Mouse (Mus musculus) CH12.LX (cell line): ENCODE data around the gene Arg2. TPM values are rescaled to one million over a fixed set of nuclear protein-coding genes. Genes with fewer than 3 reads are reported as not detected.
A peak's percentile ranks its signal among the peaks of the same experiment; 100 is the strongest.

ENCODE experiments used
- DNase-seq: peaks from one replicate; pipeline ENCODE4 v3.0.0-alpha.2; 2013; ENCODE audit errors: extremely low read depth
- H3K27ac ChIP-seq: 2 replicates; pipeline ENCODE4 v1.5.1; 2012; ENCODE audit warnings: low read depth, mild to moderate bottlenecking, control low read depth, moderate library complexity; ENCODE audit not compliant: insufficient read depth
- H3K27me3 ChIP-seq: replicated peaks from 2 replicates; pipeline ENCODE3; 2012; ENCODE audit warnings: inconsistent platforms
- H3K36me3 ChIP-seq, 2 experiments: replicated peaks in 1 of 2; 2 replicates each; pipeline versions ENCODE3 to v1.6.1; 2012; ENCODE audit warnings: inconsistent platforms in 1 of 2, low read length in 1 of 2, mild to moderate bottlenecking in 1 of 2, mixed read lengths in 1 of 2, moderate library complexity in 1 of 2; ENCODE audit not compliant: control insufficient read depth in 1 of 2, insufficient read depth in 1 of 2
- H3K4me1 ChIP-seq, 2 experiments: 2 replicates each; pipeline ENCODE4 v1.6.1; 2012; ENCODE audit warnings: inconsistent platforms in 1 of 2, moderate library complexity in 1 of 2; ENCODE audit not compliant: insufficient read depth in 2 of 2, control insufficient read depth in 1 of 2
- H3K4me2 ChIP-seq: 2 replicates; pipeline ENCODE4 v1.6.1; 2012; ENCODE audit warnings: low read depth, mild to moderate bottlenecking, control low read depth; ENCODE audit not compliant: poor library complexity, insufficient read depth, severe bottlenecking
- H3K4me3 ChIP-seq, 3 experiments: fragments of 150-350 bp in 1 of 3; sonication (generic) in 1 of 3; replicated peaks in 1 of 3; 2 replicates each; pipeline versions ENCODE3 to v1.5.1; 2011 to 2012; ENCODE audit warnings: low read depth in 2 of 3, low read length in 2 of 3, mild to moderate bottlenecking in 2 of 3, moderate library complexity in 2 of 3, control low read depth in 1 of 3, improper control_type of control experiment in 1 of 3, inconsistent platforms in 1 of 3, mixed read lengths in 1 of 3; ENCODE audit not compliant: poor library complexity in 1 of 3
- H3K79me2 ChIP-seq: replicated peaks from 2 replicates; pipeline ENCODE4 v1.6.1; 2012; ENCODE audit warnings: mild to moderate bottlenecking, moderate library complexity; ENCODE audit not compliant: control insufficient read depth, poor library complexity, insufficient read depth, severe bottlenecking; ENCODE audit errors: extremely low read depth
- H3K9ac ChIP-seq: 2 replicates; pipeline ENCODE4 v1.6.1; 2012; ENCODE audit warnings: low read depth, mild to moderate bottlenecking, control low read depth, moderate library complexity; ENCODE audit not compliant: insufficient read depth
- H3K9me3 ChIP-seq: replicated peaks from 2 replicates; pipeline ENCODE3; 2012; ENCODE audit warnings: low read length, inconsistent platforms, mixed read lengths
- BHLHE40 ChIP-seq: IDR thresholded peaks from 2 replicates; pipeline ENCODE4 v1.6.1; 2011; ENCODE audit warnings: mild to moderate bottlenecking, low read depth, low read length, improper control_type of control experiment
- CHD1 ChIP-seq: IDR thresholded peaks from 2 replicates; pipeline ENCODE4 v1.6.1; 2012; ENCODE audit warnings: low read depth, low read length, improper control_type of control experiment, inconsistent platforms
- CHD2 ChIP-seq: IDR thresholded peaks from 2 replicates; pipeline ENCODE4 v1.6.1; 2011; ENCODE audit warnings: low read length, improper control_type of control experiment
- CTCF ChIP-seq, 2 experiments: IDR thresholded peaks in 1 of 2; conservative IDR thresholded peaks in 1 of 2; 2 replicates each; pipeline ENCODE4 v1.5.1; 2011 to 2012; ENCODE audit warnings: low read depth in 2 of 2, low read length in 2 of 2, improper control_type of control experiment in 1 of 2, inconsistent platforms in 1 of 2, mild to moderate bottlenecking in 1 of 2, moderate library complexity in 1 of 2
- E2F4 ChIP-seq: IDR thresholded peaks from 2 replicates; pipeline ENCODE4 v1.6.1; 2011; ENCODE audit warnings: low read depth, low read length, improper control_type of control experiment; ENCODE audit not compliant: insufficient replicate concordance
- ELF1 ChIP-seq: IDR thresholded peaks from 2 replicates; pipeline ENCODE4 v1.6.1; 2014; ENCODE audit warnings: low read depth, mild to moderate bottlenecking, inconsistent platforms, low read length, improper control_type of control experiment
- EP300 ChIP-seq: IDR thresholded peaks from 2 replicates; pipeline ENCODE4 v1.6.1; 2011; ENCODE audit warnings: low read length, improper control_type of control experiment
- ETS1 ChIP-seq: conservative IDR thresholded peaks from 2 replicates; pipeline ENCODE4 v1.6.1; 2012; ENCODE audit warnings: low read depth, mild to moderate bottlenecking, inconsistent platforms, low read length, improper control_type of control experiment, moderate library complexity
- HCFC1 ChIP-seq: IDR thresholded peaks from 2 replicates; pipeline ENCODE4 v1.6.1; 2012; ENCODE audit warnings: low read depth, mild to moderate bottlenecking, inconsistent platforms, low read length, improper control_type of control experiment
- IRF4 ChIP-seq: IDR thresholded peaks from 2 replicates; pipeline ENCODE4 v1.6.1; 2014; ENCODE audit warnings: low read depth, mild to moderate bottlenecking, inconsistent platforms, low read length, improper control_type of control experiment
- JUN ChIP-seq: IDR thresholded peaks from 2 replicates; pipeline ENCODE4 v1.6.1; 2011; ENCODE audit warnings: low read depth, mild to moderate bottlenecking, low read length, improper control_type of control experiment, moderate library complexity; ENCODE audit not compliant: insufficient read depth
- MAFK ChIP-seq: IDR thresholded peaks from 2 replicates; pipeline ENCODE4 v1.6.1; 2011; ENCODE audit warnings: low read length, improper control_type of control experiment; ENCODE audit not compliant: insufficient replicate concordance
- MAZ ChIP-seq: IDR thresholded peaks from 2 replicates; pipeline ENCODE4 v1.6.1; 2012; ENCODE audit warnings: low read depth, mild to moderate bottlenecking, inconsistent platforms, low read length, improper control_type of control experiment, moderate library complexity
- MEF2A ChIP-seq: IDR thresholded peaks from 2 replicates; pipeline ENCODE4 v1.6.1; 2014; ENCODE audit warnings: low read depth, mild to moderate bottlenecking, inconsistent platforms, low read length, improper control_type of control experiment, borderline replicate concordance
- MXI1 ChIP-seq: IDR thresholded peaks from 2 replicates; pipeline ENCODE4 v1.6.1; 2011; ENCODE audit warnings: mild to moderate bottlenecking, low read depth, low read length, improper control_type of control experiment
- NELFE ChIP-seq: IDR thresholded peaks from 2 replicates; pipeline ENCODE4 v1.6.1; 2011; ENCODE audit warnings: low read depth, low read length, improper control_type of control experiment
- NRF1 ChIP-seq: IDR thresholded peaks from 2 replicates; pipeline ENCODE4 v1.6.1; 2014; ENCODE audit warnings: low read depth, mild to moderate bottlenecking, inconsistent platforms, low read length, improper control_type of control experiment, moderate library complexity
- PAX5 ChIP-seq: IDR thresholded peaks from 2 replicates; pipeline ENCODE4 v1.6.1; 2012; ENCODE audit warnings: low read length, inconsistent platforms, mixed read lengths
- RAD21 ChIP-seq: IDR thresholded peaks from 2 replicates; pipeline ENCODE4 v1.6.1; 2011; ENCODE audit warnings: low read depth, mild to moderate bottlenecking, low read length, improper control_type of control experiment, moderate library complexity
- RCOR1 ChIP-seq: conservative IDR thresholded peaks from 2 replicates; pipeline ENCODE4 v1.6.1; 2012; ENCODE audit warnings: low read depth, mild to moderate bottlenecking, inconsistent platforms, low read length, improper control_type of control experiment
- SMC3 ChIP-seq: IDR thresholded peaks from 2 replicates; pipeline ENCODE4 v1.6.1; 2011; ENCODE audit warnings: low read depth, low read length, improper control_type of control experiment
- TBP ChIP-seq: conservative IDR thresholded peaks from 2 replicates; pipeline ENCODE4 v1.6.1; 2011; ENCODE audit warnings: low read depth, low read length, improper control_type of control experiment
- UBTF ChIP-seq: IDR thresholded peaks from 2 replicates; pipeline ENCODE4 v1.6.1; 2012; ENCODE audit warnings: low read depth, mild to moderate bottlenecking, inconsistent platforms, low read length, improper control_type of control experiment, moderate library complexity
- USF1 ChIP-seq: IDR thresholded peaks from 2 replicates; pipeline ENCODE4 v1.6.1; 2014; ENCODE audit warnings: low read depth, mild to moderate bottlenecking, inconsistent platforms, low read length, improper control_type of control experiment
- USF2 ChIP-seq: conservative IDR thresholded peaks from 2 replicates; pipeline ENCODE4 v1.6.1; 2011; ENCODE audit warnings: low read depth, low read length, improper control_type of control experiment
- ZKSCAN1 ChIP-seq: IDR thresholded peaks from 2 replicates; pipeline ENCODE4 v1.6.1; 2012; ENCODE audit warnings: low read depth, inconsistent platforms, low read length, improper control_type of control experiment, borderline replicate concordance
- ZNF384 ChIP-seq: IDR thresholded peaks from 2 replicates; pipeline ENCODE4 v1.6.1; 2012; ENCODE audit warnings: low read depth, low read length, improper control_type of control experiment, inconsistent platforms
- dilution Hi-C: fragments of 300-500 bp; cut with MboI; formaldehyde crosslinking; loops from 2 replicates; pipeline ENCODE4 v1.14.3; 2020; ENCODE audit warnings: low sequenced_read_pairs; ENCODE audit not compliant: extremely low pct_unique_long_range_greater_than_20kb, extremely low pct_ligation_motif_present
- in situ Hi-C: fragments of 300-500 bp; cut with MboI; formaldehyde crosslinking; loops from 3 replicates; pipeline ENCODE4 v1.14.3; 2019; ENCODE audit warnings: low sequenced_read_pairs, low pct_ligation_motif_present, low pct_unique_long_range_greater_than_20kb, mixed read lengths
- polyA plus RNA-seq: library from polyadenylated mRNA; unstranded; fragments of >175 nt; gene quantifications from 2 replicates; pipeline ENCODE4 v1.2.1, GENCODE M21; 2012; ENCODE audit warnings: low read depth; ENCODE audit not compliant: insufficient read length
- total RNA-seq, 2 experiments: library from RNA; depleted of rRNA; stranded (reverse); fragments of 300-350 nt in 1 of 2; fragments of >200 nt in 1 of 2; gene quantifications; 2 replicates each; pipeline ENCODE4 v1.2.3; 2012 to 2014

The Arg2 gene
- total and polyA plus RNA-seq, 3 experiments, result not detected

GRCm38 (mm10) chr12:79171269-79171995 lies 40.9 kb downstream of the Arg2 start:
- Histone ChIP-seq H3K4me3 (peak overlapping the region; percentile 61 to 92 (median 81)), H3K36me3 (peaks cover 9 to 59% of the 10 kb centered on the region in 2 experiments), H3K4me2 (peak overlapping the region; percentile 88), H3K4me1 (peaks cover 0 to 29% of the 10 kb centered on the region in 2 experiments; a peak in 2 of 4 replicates), H3K27ac (no peak overlapping the region), H3K9ac (peak overlapping the region; percentile 61), H3K9me3 (no peaks in the 10 kb centered on the region), H3K79me2 (peaks cover 39% of the 10 kb centered on the region), H3K27me3 (no peaks in the 10 kb centered on the region)
- in situ Hi-C loops, result no loop called here
- DNase-seq, result peak; percentile 42
- dilution Hi-C loops, result no loop called here
- TF ChIP-seq NELFE (no peak), MAZ (no peak), BHLHE40 (peak; percentile 60)

DNA sequence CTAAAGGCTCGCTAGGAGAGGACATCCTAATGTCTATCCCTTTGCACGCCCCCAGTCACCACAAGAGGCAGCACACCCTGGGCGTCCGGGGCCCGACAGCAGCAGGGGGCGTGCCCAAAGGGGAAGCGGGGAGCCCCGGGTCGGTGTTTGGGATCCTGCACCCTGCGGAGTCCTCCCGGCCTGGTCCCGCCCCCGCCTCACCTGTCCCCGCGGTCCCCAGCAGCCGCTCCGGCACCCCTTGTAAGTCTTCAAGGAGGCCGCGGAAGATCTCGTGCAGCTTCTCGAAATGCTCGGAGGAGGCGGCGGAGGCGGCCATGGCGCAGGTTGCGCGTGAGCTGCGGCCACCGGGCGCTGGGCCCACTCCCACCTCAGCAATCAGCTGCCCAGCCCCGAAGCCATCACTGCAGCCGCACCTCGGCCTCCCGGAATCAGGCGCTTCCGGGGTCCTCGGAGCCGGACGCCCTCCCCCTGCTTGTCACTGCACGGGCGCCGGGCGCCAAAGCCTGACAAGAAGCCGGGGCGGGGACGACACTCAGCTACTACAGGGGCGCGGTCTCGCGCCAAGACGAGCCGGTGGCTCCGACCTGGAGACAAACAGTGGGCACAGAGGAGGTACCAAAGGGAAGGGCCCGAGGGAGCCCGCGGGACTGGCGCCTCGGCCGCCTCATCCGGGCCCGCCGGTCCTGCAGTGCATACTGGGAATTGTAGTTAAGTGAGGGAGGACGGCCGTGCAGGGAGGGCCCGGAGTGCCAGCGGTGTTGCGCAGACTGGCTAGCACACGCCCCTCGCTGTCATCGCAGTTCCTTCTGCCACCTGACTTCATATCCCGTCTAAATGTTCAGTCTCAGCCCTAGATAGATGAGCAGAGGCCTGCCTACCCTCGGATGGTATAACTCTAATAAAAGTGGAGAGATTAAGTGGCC lies 41.7 kb downstream of the Arg2 start, which contains the start of gene Vti1b:
Gene Vti1b, minus strand, starts transcription at position 649 of the 923 bp plus-strand sequence.
- Histone ChIP-seq H3K27me3 (no peaks in the 10 kb centered on the region), H3K4me1 (peaks cover 0 to 29% of the 10 kb centered on the region in 2 experiments; a peak in 2 of 4 replicates), H3K27ac (peak within 1 kb of the TSS; percentile 61), H3K9me3 (no peaks in the 10 kb centered on the region), H3K9ac (peak within 1 kb of the TSS; percentile 64), H3K36me3 (peaks cover 14 to 61% of the 10 kb centered on the region in 2 experiments), H3K4me3 (peak within 1 kb of the TSS; percentile 61 to 92 (median 81)), H3K4me2 (peak within 1 kb of the TSS; percentile 88), H3K79me2 (peaks cover 33% of the 10 kb centered on the region)
- dilution Hi-C loops (no loop called here), in situ Hi-C loops (no loop called here)
- DNase-seq, result peak; percentile 86
- TF ChIP-seq CTCF (conservative IDR thresholded peaks at IDR 0.05 in 1 of 2, IDR thresholded peaks at IDR 0.05 in 1 of 2; ENCODE audit: low read depth in 2 of 2, low read length in 2 of 2) (peak in 1 of 2 experiments; percentile 61; a peak in 2 of 4 replicates), ELF1 (peak; percentile 94), TBP (0 out of 2 replicates have a peak, but pooled peaks have one; percentile 36), SMC3 (no peak), HCFC1 (peak; percentile 98), UBTF (no peak; the same call in 1 of the 2 replicates), NRF1 (peak; percentile 78), CHD2 (peak; percentile 47; the same call in 1 of the 2 replicates), RCOR1 (0 out of 2 replicates have a peak, but pooled peaks have one; percentile 18), PAX5 (no peak), MXI1 (peak; percentile 94), E2F4 (no peak), ETS1 (0 out of 2 replicates have a peak, but pooled peaks have one; percentile 11), MEF2A (no peak), USF2 (no peak), ZNF384 (no peak), JUN (no peak), CHD1 (no peak), ZKSCAN1 (no peak), MAFK (no peak), MAZ (no peak), NELFE (peak; percentile 59), IRF4 (peak; percentile 6; the same call in 1 of the 2 replicates), USF1 (peak; percentile 48), EP300 (no peak), RAD21 (no peak)
